Mouse (Mus musculus): ENCODE data around the gene 1700013F07Rik. TPM values are rescaled to one million over a fixed set of nuclear protein-coding genes. Genes with fewer than 3 reads are reported as not detected.

1700013F07Rik gene
- total RNA-seq, 2 experiments from 2014 or later, result not detected

Small RNA genes within 50 kb of the gene (microRNA-seq; reads per million reads assigned to microRNA genes)
- 0 reads per million in 2 experiments for gene Gm22860

Other genes with a start within 250 kb of the 1700013F07Rik start
- 10 to 100 TPM; 44.7 to 57.2 TPM for gene Mybphl, start 169.2 kb upstream of the 1700013F07Rik start, total RNA-seq (2021)
- gene Psrc1, start 150.3 kb upstream of the 1700013F07Rik start, total RNA-seq (2021), result 1 to 10 TPM; 6.7 to 8.8 TPM
- 1 to 10 TPM; 9.0 to 9.5 TPM for gene Celsr2, start 118.6 kb upstream of the 1700013F07Rik start, total RNA-seq (2021)
- gene Sars, start 88.9 kb upstream of the 1700013F07Rik start, total RNA-seq (2021), result 10 to 100 TPM; 88.2 to 90.6 TPM
- under 1 TPM; 0.21 to 0.29 TPM for gene 5330417C22Rik, start 2.4 kb downstream of the 1700013F07Rik start, total RNA-seq (2021)
- 10 to 100 TPM; 32.4 to 34.7 TPM for gene Tmem167b, start 28.3 kb downstream of the 1700013F07Rik start, total RNA-seq (2021)
- gene Taf13, start 37.5 kb downstream of the 1700013F07Rik start, total RNA-seq (2021), result 10 to 100 TPM; 15.1 to 17.0 TPM
- gene Wdr47, start 57.1 kb downstream of the 1700013F07Rik start, total RNA-seq (2021), result 1 to 10 TPM; 9.1 to 9.2 TPM
- gene Clcc1, start 119.8 kb downstream of the 1700013F07Rik start, total RNA-seq (2021), result 10 to 100 TPM; 29.4 to 33.6 TPM
- 10 to 100 TPM; 24.0 to 24.7 TPM for gene Gpsm2, start 188.2 kb downstream of the 1700013F07Rik start, total RNA-seq (2021)
- gene Aknad1, start 205.5 kb downstream of the 1700013F07Rik start, total RNA-seq (2021), result under 1 TPM; 0.12 to 0.23 TPM

All from heart, postnatal 4 days (tissue).